Mouse (Mus musculus) intestine, embryonic 16.5 days (tissue): Measurements from ENCODE around the gene Anapc16. TPM values are rescaled to one million over a fixed set of nuclear protein-coding genes. Genes with fewer than 3 reads are reported as not detected.

Source experiments
- ATAC-seq: fragments of 200-750 bp; cut with Nextera tagmentation; 2 replicates; pipeline ENCODE4 v1.8.0; 2017; ENCODE audit warnings: moderate TSS enrichment, moderate library complexity
- H3K27ac ChIP-seq: fragments of 300-500 bp; sonication (generic); 2 replicates; pipeline ENCODE4 v1.5.1; 2014; ENCODE audit warnings: mild to moderate bottlenecking, low read length
- H3K27me3 ChIP-seq: fragments of 300-500 bp; sonication (generic); replicated peaks from 2 replicates; pipeline ENCODE4 v1.6.1; 2014; ENCODE audit warnings: low read length, control low read depth, mixed read lengths; ENCODE audit not compliant: control insufficient read depth, insufficient read depth
- H3K36me3 ChIP-seq: fragments of 300-500 bp; sonication (generic); 2 replicates; pipeline ENCODE4 v1.6.1; 2014; ENCODE audit warnings: low read length, control low read depth; ENCODE audit not compliant: control insufficient read depth, insufficient read depth
- H3K4me1 ChIP-seq: fragments of 300-500 bp; sonication (generic); 2 replicates; pipeline ENCODE4 v1.6.1; 2014; ENCODE audit warnings: low read length, control low read depth, mixed read lengths; ENCODE audit not compliant: control insufficient read depth, insufficient read depth
- H3K4me2 ChIP-seq: fragments of 300-500 bp; sonication (generic); 2 replicates; pipeline ENCODE4 v1.6.1; 2014; ENCODE audit warnings: low read depth, low read length, control low read depth
- H3K4me3 ChIP-seq: fragments of 300-500 bp; sonication (generic); 2 replicates; pipeline ENCODE4 v1.5.1; 2014; ENCODE audit warnings: mild to moderate bottlenecking, low read length
- H3K9ac ChIP-seq: fragments of 300-500 bp; sonication (generic); 2 replicates; pipeline ENCODE4 v1.6.1; 2014; ENCODE audit warnings: low read depth, low read length
- H3K9me3 ChIP-seq: fragments of 300-500 bp; sonication (generic); 2 replicates; pipeline ENCODE4 v1.6.1; 2016; ENCODE audit warnings: low read length, control low read depth; ENCODE audit not compliant: control insufficient read depth
- WGBS: fragments of 180-500 bp; shearing (Covaris S2); extraction: QIAGEN DNeasy Blood & Tissue Kit; methylation state at CpG from one replicate; pipeline ENCODE4 v1.1.7; 2014; 5-methylcytosine and 5-hydroxymethylcytosine counted together
- polyA plus RNA-seq: library from polyadenylated mRNA; unstranded; fragments of >200 nt; fragmentation: Nextera tagmentation; extraction: Ambion mirVana; gene quantifications from 2 replicates; pipeline ENCODE4 v1.2.1, GENCODE M21; 2015

Anapc16 gene
- polyA plus RNA-seq, 1 experiment from 2014 or later = 97.8 TPM

DNA sequence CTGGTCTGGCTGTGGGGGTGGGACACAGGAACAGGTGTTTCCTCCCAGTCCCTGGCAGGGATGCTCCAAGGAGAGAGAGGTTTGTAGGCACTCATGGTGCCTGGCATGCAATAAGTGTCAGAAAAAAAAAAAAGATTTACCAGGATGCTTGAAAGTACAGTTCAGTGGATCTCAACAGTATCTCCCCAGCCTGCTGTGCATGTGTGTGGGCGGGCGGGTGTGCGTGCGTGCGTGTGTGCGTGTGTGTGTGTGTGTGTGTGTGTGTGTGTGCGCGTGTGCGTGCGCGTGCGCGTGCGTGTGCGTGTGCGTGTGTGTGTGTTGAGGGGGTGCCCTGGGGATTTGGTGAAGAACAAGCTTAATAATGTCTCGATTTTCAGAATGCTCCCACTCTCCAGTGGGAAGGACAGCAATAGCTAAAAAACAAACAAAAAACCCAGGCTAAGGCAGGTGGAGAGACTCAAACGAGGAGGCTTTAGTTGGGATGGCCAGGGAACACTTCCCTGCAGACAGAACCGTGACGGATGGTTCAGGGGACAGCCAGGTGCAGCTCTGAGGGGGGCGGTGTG lies 60.6 kb downstream of the Anapc16 start:
- peak overlapping the region; percentile 36 for H3K4me3 ChIP-seq
- WGBS = 47% methylated on average over 21 of the region's 21 CpGs
- peaks cover 18% of the 10 kb centered on the region for H3K4me1 ChIP-seq

DNA sequence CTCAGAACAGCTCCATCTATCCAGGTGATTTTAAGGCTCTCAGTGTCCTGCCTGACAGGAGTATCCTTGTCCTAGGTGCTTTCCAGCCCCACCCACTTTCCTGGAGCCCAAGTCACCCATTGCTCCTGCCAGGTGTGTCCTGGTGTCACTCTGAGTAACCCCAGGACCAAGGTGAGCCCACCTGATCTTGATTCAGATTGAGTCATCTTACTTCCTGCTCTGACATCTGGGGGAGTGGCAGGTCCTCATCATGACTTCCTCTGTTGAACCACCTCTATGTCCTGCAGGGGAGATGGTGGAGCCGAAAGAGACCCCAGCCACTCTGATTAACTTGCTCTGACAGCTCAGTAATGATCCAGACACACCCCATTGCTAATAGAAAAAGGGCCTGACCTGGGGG lies 63.9 kb downstream of the Anapc16 start:
- 79% methylated on average over 1 of the region's 1 CpGs for WGBS

More for the DNA sequence above, 60.6 kb downstream of the Anapc16 start:
- Histone ChIP-seq H3K36me3 (no peaks in the 10 kb centered on the region), H3K27me3 (no peaks in the 10 kb centered on the region), H3K4me2 (peak overlapping the region; percentile 73), H3K9ac (peak overlapping the region; percentile 64), H3K9me3 (no peaks in the 10 kb centered on the region), H3K27ac (no peak overlapping the region)
- no peak for ATAC-seq

DNA sequence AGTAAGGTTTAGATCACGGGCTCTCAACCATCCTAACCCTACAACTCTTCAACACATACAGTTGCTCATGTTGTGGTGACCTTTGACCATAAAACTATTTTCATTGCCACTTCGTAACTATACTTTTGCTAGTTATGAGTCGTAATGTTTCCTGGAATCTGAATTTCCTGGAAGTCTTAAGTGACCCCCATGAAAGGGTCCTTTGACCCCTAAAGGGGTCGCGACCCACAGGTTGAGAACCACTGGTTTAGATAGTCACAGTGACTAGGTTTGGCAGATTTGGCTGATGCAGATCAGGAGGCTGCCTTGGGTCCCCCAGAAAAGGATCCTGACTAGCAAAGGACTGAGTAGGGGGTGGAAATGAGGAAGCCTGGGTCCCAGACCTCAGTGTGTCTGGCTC lies 64.3 kb downstream of the Anapc16 start:
- H3K27me3 ChIP-seq = no peaks in the 10 kb centered on the region

More for the DNA sequence above, 63.9 kb downstream of the Anapc16 start:
- H3K4me1 ChIP-seq = peaks cover 25% of the 10 kb centered on the region
- H3K9ac ChIP-seq = no peak overlapping the region
- H3K27ac ChIP-seq = no peak overlapping the region
- H3K36me3 ChIP-seq = no peaks in the 10 kb centered on the region
- no peak overlapping the region for H3K4me3 ChIP-seq
- no peaks in the 10 kb centered on the region for H3K27me3 ChIP-seq
- H3K4me2 ChIP-seq = no peak overlapping the region
- ATAC-seq = no peak
- H3K9me3 ChIP-seq = no peaks in the 10 kb centered on the region

More for the DNA sequence above, 64.3 kb downstream of the Anapc16 start:
- H3K9me3 ChIP-seq = no peaks in the 10 kb centered on the region
- no peak overlapping the region for H3K9ac ChIP-seq
- ATAC-seq = no peak
- 78% methylated on average over 5 of the region's 5 CpGs for WGBS
- no peak overlapping the region for H3K4me3 ChIP-seq
- H3K27ac ChIP-seq = no peak overlapping the region
- no peak overlapping the region for H3K4me2 ChIP-seq
- H3K4me1 ChIP-seq = peaks cover 24% of the 10 kb centered on the region
- no peaks in the 10 kb centered on the region for H3K36me3 ChIP-seq

Other genes with a start within 250 kb of the Anapc16 start
- 26.6 and 27.6 TPM in 2 replicates for gene Dnajb12, start 123.6 kb downstream of the Anapc16 start, polyA plus RNA-seq
- gene Ddit4, start 51.3 kb downstream of the Anapc16 start, polyA plus RNA-seq = 28.6 and 33.1 TPM in 2 replicates
- 47.2 and 47.3 TPM in 2 replicates for gene Ascc1, start 330 bp downstream of the Anapc16 start, polyA plus RNA-seq
- gene Spock2, start 103.1 kb upstream of the Anapc16 start, polyA plus RNA-seq = 3.4 and 3.6 TPM in 2 replicates
- gene Chst3, start 216.1 kb upstream of the Anapc16 start, polyA plus RNA-seq = 1.3 and 1.4 TPM in 2 replicates